Mouse (Mus musculus) limb, embryonic 15.5 days (tissue): ENCODE data around the gene Vps13d. TPM values are rescaled to one million over a fixed set of nuclear protein-coding genes. Genes with fewer than 3 reads are reported as not detected.

Source experiments
- ATAC-seq: fragments of 200-750 bp; cut with Nextera tagmentation; 2 replicates; pipeline ENCODE4 v1.8.0; 2017; ENCODE audit warnings: low read depth, moderate TSS enrichment; ENCODE audit not compliant: insufficient number of reproducible peaks, low FRiP score, low TSS enrichment
- H3K27ac ChIP-seq: fragments of 300-500 bp; sonication (generic); 2 replicates; pipeline ENCODE4 v1.5.1; 2015; ENCODE audit warnings: moderate library complexity, mild to moderate bottlenecking, inconsistent platforms
- H3K27me3 ChIP-seq: fragments of 300-500 bp; sonication (generic); 2 replicates; pipeline ENCODE4 v1.6.1; 2015; ENCODE audit warnings: inconsistent platforms
- H3K36me3 ChIP-seq: fragments of 300-500 bp; sonication (generic); 2 replicates; pipeline ENCODE4 v1.6.1; 2015; ENCODE audit warnings: inconsistent platforms
- H3K4me1 ChIP-seq: fragments of 300-500 bp; sonication (generic); 2 replicates; pipeline ENCODE4 v1.6.1; 2015; ENCODE audit warnings: inconsistent platforms
- H3K4me2 ChIP-seq: fragments of 300-500 bp; sonication (generic); 2 replicates; pipeline ENCODE4 v1.6.1; 2015; ENCODE audit warnings: mild to moderate bottlenecking, inconsistent platforms
- H3K4me3 ChIP-seq: fragments of 300-500 bp; sonication (generic); 2 replicates; pipeline ENCODE4 v1.5.1; 2015; ENCODE audit warnings: mild to moderate bottlenecking, inconsistent platforms
- H3K9ac ChIP-seq: fragments of 300-500 bp; sonication (generic); 2 replicates; pipeline ENCODE4 v1.6.1; 2015; ENCODE audit warnings: inconsistent platforms
- H3K9me3 ChIP-seq: fragments of 300-500 bp; sonication (generic); 2 replicates; pipeline ENCODE4 v1.6.1; 2016; ENCODE audit warnings: inconsistent platforms
- WGBS: fragments of 180-500 bp; shearing (Covaris S2); methylation state at CpG from one replicate; pipeline ENCODE4 v1.1.7; 2015; 5-methylcytosine and 5-hydroxymethylcytosine counted together
- polyA plus RNA-seq: library from polyadenylated mRNA; unstranded; fragments of >200 nt; fragmentation: Nextera tagmentation; extraction: Ambion mirVana; gene quantifications from 2 replicates; pipeline ENCODE4 v1.2.1, GENCODE M21; 2015

Vps13d gene
- polyA plus RNA-seq, 1 experiment from 2014 or later: 11.1 TPM

GRCm38 (mm10) chr4:144971048-144971447 lies 223.8 kb downstream of the Vps13d start:
- Histone ChIP-seq H3K9me3 (no peaks in the 10 kb centered on the region), H3K36me3 (no peaks in the 10 kb centered on the region; the same call in 1 of the 2 replicates), H3K9ac (no peak overlapping the region), H3K4me1 (peaks cover 13% of the 10 kb centered on the region), H3K27me3 (no peaks in the 10 kb centered on the region), H3K4me2 (no peak overlapping the region), H3K4me3 (no peak overlapping the region), H3K27ac (no peak overlapping the region)
- no peak for ATAC-seq
- WGBS: 76% methylated on average over 2 of the region's 2 CpGs

GRCm38 (mm10) chr4:144969030-144969429 lies 225.8 kb downstream of the Vps13d start:
- 45% methylated on average over 6 of the region's 6 CpGs for WGBS
- Histone ChIP-seq H3K9me3 (no peaks in the 10 kb centered on the region), H3K4me1 (peaks cover 13% of the 10 kb centered on the region), H3K4me3 (no peak overlapping the region), H3K4me2 (no peak overlapping the region), H3K36me3 (no peaks in the 10 kb centered on the region), H3K9ac (no peak overlapping the region), H3K27ac (no peak overlapping the region), H3K27me3 (no peaks in the 10 kb centered on the region)
- no peak for ATAC-seq

GRCm38 (mm10) chr4:144968371-144968770 lies 226.4 kb downstream of the Vps13d start:
- ATAC-seq: no peak
- Histone ChIP-seq H3K27me3 (no peaks in the 10 kb centered on the region), H3K36me3 (no peaks in the 10 kb centered on the region), H3K27ac (no peak overlapping the region), H3K4me1 (peaks cover 12% of the 10 kb centered on the region), H3K9me3 (no peaks in the 10 kb centered on the region), H3K4me2 (no peak overlapping the region), H3K4me3 (no peak overlapping the region), H3K9ac (no peak overlapping the region)
- 68% methylated on average over 3 of the region's 3 CpGs for WGBS

GRCm38 (mm10) chr4:144965255-144965654 lies 229.6 kb downstream of the Vps13d start:
- no peak overlapping the region for H3K27ac ChIP-seq
- no peaks in the 10 kb centered on the region for H3K9me3 ChIP-seq
- WGBS: 74% methylated on average over 2 of the region's 2 CpGs

GRCm38 (mm10) chr4:144961696-144962095 lies 233.1 kb downstream of the Vps13d start:
- no peaks in the 10 kb centered on the region for H3K27me3 ChIP-seq
- no peak overlapping the region for H3K9ac ChIP-seq
- H3K36me3 ChIP-seq: 0 out of 2 replicates have a peak, but pooled peaks cover 4% of the 10 kb centered on the region
- H3K4me3 ChIP-seq: no peak overlapping the region
- 90% methylated on average over 3 of the region's 3 CpGs for WGBS
- ATAC-seq: no peak
- 0 out of 2 replicates have a peak, but pooled peaks cover 2% of the 10 kb centered on the region for H3K4me1 ChIP-seq
- no peak overlapping the region for H3K27ac ChIP-seq
- H3K9me3 ChIP-seq: no peaks in the 10 kb centered on the region
- H3K4me2 ChIP-seq: no peak overlapping the region

More at GRCm38 (mm10) chr4:144965255-144965654, 229.6 kb downstream of the Vps13d start:
- H3K4me1 ChIP-seq: 0 out of 2 replicates have a peak, but pooled peaks cover 5% of the 10 kb centered on the region
- no peak overlapping the region for H3K4me3 ChIP-seq
- H3K27me3 ChIP-seq: no peaks in the 10 kb centered on the region
- H3K9ac ChIP-seq: no peak overlapping the region
- ATAC-seq: no peak
- H3K4me2 ChIP-seq: no peak overlapping the region
- 0 out of 2 replicates have a peak, but pooled peaks cover 4% of the 10 kb centered on the region for H3K36me3 ChIP-seq

GRCm38 (mm10) chr4:144961232-144961631 lies 233.6 kb downstream of the Vps13d start:
- Histone ChIP-seq H3K27me3 (no peaks in the 10 kb centered on the region), H3K27ac (no peak overlapping the region), H3K4me2 (no peak overlapping the region), H3K9me3 (no peaks in the 10 kb centered on the region), H3K4me3 (no peak overlapping the region), H3K4me1 (0 out of 2 replicates have a peak, but pooled peaks cover 2% of the 10 kb centered on the region), H3K9ac (no peak overlapping the region), H3K36me3 (0 out of 2 replicates have a peak, but pooled peaks cover 4% of the 10 kb centered on the region)
- WGBS: 87% methylated on average over 4 of the region's 4 CpGs
- no peak for ATAC-seq

GRCm38 (mm10) chr4:144960188-144960904 lies 234.5 kb downstream of the Vps13d start:
- no peaks in the 10 kb centered on the region for H3K9me3 ChIP-seq
- WGBS: 49% methylated on average over 8 of the region's 8 CpGs
- no peak overlapping the region for H3K4me2 ChIP-seq
- no peak overlapping the region for H3K9ac ChIP-seq
- H3K27ac ChIP-seq: no peak overlapping the region
- no peak for ATAC-seq
- no peak overlapping the region for H3K4me3 ChIP-seq
- H3K4me1 ChIP-seq: 0 out of 2 replicates have a peak, but pooled peaks cover 2% of the 10 kb centered on the region
- H3K27me3 ChIP-seq: no peaks in the 10 kb centered on the region
- 0 out of 2 replicates have a peak, but pooled peaks cover 4% of the 10 kb centered on the region for H3K36me3 ChIP-seq

GRCm38 (mm10) chr4:144957721-144958120 lies 237.1 kb downstream of the Vps13d start:
- H3K4me1 ChIP-seq: 0 out of 2 replicates have a peak, but pooled peaks cover 2% of the 10 kb centered on the region
- no peaks in the 10 kb centered on the region for H3K27me3 ChIP-seq
- no peak overlapping the region for H3K4me3 ChIP-seq
- no peak for ATAC-seq
- H3K9ac ChIP-seq: no peak overlapping the region
- no peak overlapping the region for H3K27ac ChIP-seq
- H3K36me3 ChIP-seq: 0 out of 2 replicates have a peak, but pooled peaks cover 4% of the 10 kb centered on the region
- no peak overlapping the region for H3K4me2 ChIP-seq
- WGBS: 63% methylated on average over 2 of the region's 2 CpGs
- H3K9me3 ChIP-seq: no peaks in the 10 kb centered on the region

GRCm38 (mm10) chr4:144957186-144957585 lies 237.6 kb downstream of the Vps13d start:
- Histone ChIP-seq H3K27ac (no peak overlapping the region), H3K9ac (no peak overlapping the region), H3K9me3 (no peaks in the 10 kb centered on the region), H3K4me1 (0 out of 2 replicates have a peak, but pooled peaks cover 2% of the 10 kb centered on the region), H3K36me3 (0 out of 2 replicates have a peak, but pooled peaks cover 4% of the 10 kb centered on the region), H3K4me3 (no peak overlapping the region), H3K27me3 (no peaks in the 10 kb centered on the region), H3K4me2 (no peak overlapping the region)
- ATAC-seq: no peak
- WGBS: 86% methylated on average over 4 of the region's 4 CpGs

- no peak for ATAC-seq
- WGBS: 76% methylated on average over 1 of the region's 1 CpGs
- H3K4me2 ChIP-seq: no peak overlapping the region
Measured at GRCm38 (mm10) chr4:144956293-144956692, 238.5 kb downstream of the Vps13d start.

GRCm38 (mm10) chr4:144955863-144956262 lies 238.9 kb downstream of the Vps13d start:
- WGBS: 57% methylated on average over 1 of the region's 1 CpGs
- no peaks in the 10 kb centered on the region for H3K36me3 ChIP-seq
- no peak overlapping the region for H3K4me2 ChIP-seq
- no peak overlapping the region for H3K27ac ChIP-seq
- no peak overlapping the region for H3K9ac ChIP-seq
- H3K4me3 ChIP-seq: no peak overlapping the region
- H3K27me3 ChIP-seq: no peaks in the 10 kb centered on the region
- H3K9me3 ChIP-seq: no peaks in the 10 kb centered on the region
- 0 out of 2 replicates have a peak, but pooled peaks cover 2% of the 10 kb centered on the region for H3K4me1 ChIP-seq
- ATAC-seq: no peak

More at GRCm38 (mm10) chr4:144956293-144956692, 238.5 kb downstream of the Vps13d start:
- 0 out of 2 replicates have a peak, but pooled peaks cover 2% of the 10 kb centered on the region for H3K4me1 ChIP-seq
- no peaks in the 10 kb centered on the region for H3K9me3 ChIP-seq
- H3K27ac ChIP-seq: no peak overlapping the region
- H3K9ac ChIP-seq: no peak overlapping the region
- no peak overlapping the region for H3K4me3 ChIP-seq
- H3K27me3 ChIP-seq: no peaks in the 10 kb centered on the region
- H3K36me3 ChIP-seq: no peaks in the 10 kb centered on the region

- Histone ChIP-seq H3K4me3 (no peak overlapping the region), H3K27me3 (no peaks in the 10 kb centered on the region), H3K4me1 (peaks cover 16% of the 10 kb centered on the region), H3K27ac (no peak overlapping the region), H3K9ac (no peak overlapping the region), H3K4me2 (no peak overlapping the region), H3K9me3 (no peaks in the 10 kb centered on the region), H3K36me3 (no peaks in the 10 kb centered on the region)
- WGBS: 92% methylated on average over 1 of the region's 1 CpGs
- ATAC-seq: no peak
Measured at GRCm38 (mm10) chr4:144953421-144953820, 241.4 kb downstream of the Vps13d start.
